Mouse (Mus musculus) bone marrow macrophage, adult 2 months (primary cell): Measurements from ENCODE around the gene Thada.

Experiments used
- CTCF ChIP-seq: IDR thresholded peaks from 2 replicates; pipeline ENCODE4 v1.5.1; 2012; ENCODE audit warnings: low read depth, mild to moderate bottlenecking, low read length, moderate library complexity
- POLR2A ChIP-seq: IDR thresholded peaks from 2 replicates; pipeline ENCODE4 v1.6.1; 2012; ENCODE audit warnings: mild to moderate bottlenecking, low read depth, low read length, borderline replicate concordance

GRCm38 (mm10) chr17:84231361-84231760, 234.6 kb downstream of the Thada start:
- TF ChIP-seq CTCF (no peak), POLR2A (no peak)
